Mouse (Mus musculus) layer of hippocampus, adult 8-10 months (tissue): ENCODE measurements around the gene Igfbp5. TPM values are rescaled to one million over a fixed set of nuclear protein-coding genes. Genes with fewer than 3 reads are reported as not detected.
A peak's percentile ranks its signal among the peaks of the same experiment; 100 is the strongest.

Source experiments
- DNase-seq, 2 experiments: peaks; one replicate each; pipeline ENCODE4 v3.0.0; 2022; ENCODE audit warnings: low spot score in 2 of 2
- total RNA-seq, 4 experiments: library from RNA; stranded (reverse); gene quantifications; 2 replicates each; pipeline ENCODE4 v1.2.4; 2022

Igfbp5 gene
- total RNA-seq, 4 experiments from 2014 or later, result 81.6 to 154 (median 113) TPM

- DNase-seq, result no peak
These were observed 31.8 kb downstream of the Igfbp5 start for GRCm38 (mm10) chr1:72842666-72843459.

- no peak for DNase-seq
These were observed 34.9 kb downstream of the Igfbp5 start for GRCm38 (mm10) chr1:72839791-72840190.

- DNase-seq, result no peak
These were observed 35.3 kb downstream of the Igfbp5 start for GRCm38 (mm10) chr1:72839356-72839755.

- no peak for DNase-seq
These were observed 41.1 kb downstream of the Igfbp5 start for GRCm38 (mm10) chr1:72833563-72833962.

- DNase-seq, result no peak
These were observed 42.0 kb downstream of the Igfbp5 start for GRCm38 (mm10) chr1:72832715-72833153.

GRCm38 (mm10) chr1:72830485-72830884, 44.2 kb downstream of the Igfbp5 start:
- DNase-seq, result no peak

- no peak for DNase-seq
These were observed 45.8 kb downstream of the Igfbp5 start for GRCm38 (mm10) chr1:72828843-72829242.

GRCm38 (mm10) chr1:72827411-72828315, 47.0 kb downstream of the Igfbp5 start:
- DNase-seq, result no peak

- DNase-seq, result no peak
These were observed 47.8 kb downstream of the Igfbp5 start for GRCm38 (mm10) chr1:72826931-72827330.

- DNase-seq, result no peak
These were observed 48.2 kb downstream of the Igfbp5 start for GRCm38 (mm10) chr1:72826446-72826845.

- DNase-seq, result no peak
These were observed 48.8 kb downstream of the Igfbp5 start for GRCm38 (mm10) chr1:72825921-72826320.

GRCm38 (mm10) chr1:72825286-72825685, 49.4 kb downstream of the Igfbp5 start:
- DNase-seq, result no peak

GRCm38 (mm10) chr1:72824707-72825101, 50.0 kb downstream of the Igfbp5 start:
- DNase-seq, result no peak

GRCm38 (mm10) chr1:72823751-72824706, 50.7 kb downstream of the Igfbp5 start, which contains the start of gene Igfbp2:
Gene Igfbp2, plus strand, starts transcription at chr1:72824503.
- peak in 1 of 2 experiments; percentile 8 for DNase-seq

- DNase-seq, result no peak
These were observed 51.8 kb downstream of the Igfbp5 start for GRCm38 (mm10) chr1:72822893-72823292.

- no peak for DNase-seq
These were observed 54.7 kb downstream of the Igfbp5 start for GRCm38 (mm10) chr1:72819995-72820394.

- DNase-seq, result no peak
These were observed 59.1 kb downstream of the Igfbp5 start for GRCm38 (mm10) chr1:72815616-72816015.

- no peak for DNase-seq
These were observed 59.5 kb downstream of the Igfbp5 start for GRCm38 (mm10) chr1:72815184-72815583.

GRCm38 (mm10) chr1:72813639-72814403, 60.9 kb downstream of the Igfbp5 start:
- DNase-seq, result no peak

GRCm38 (mm10) chr1:72813089-72813638, 61.5 kb downstream of the Igfbp5 start:
- DNase-seq, result no peak
